Mouse (Mus musculus): ENCODE data around the gene Ddx6.
A peak's percentile ranks its signal among the peaks of the same experiment; 100 is the strongest.

Gene Ddx6

DNA sequence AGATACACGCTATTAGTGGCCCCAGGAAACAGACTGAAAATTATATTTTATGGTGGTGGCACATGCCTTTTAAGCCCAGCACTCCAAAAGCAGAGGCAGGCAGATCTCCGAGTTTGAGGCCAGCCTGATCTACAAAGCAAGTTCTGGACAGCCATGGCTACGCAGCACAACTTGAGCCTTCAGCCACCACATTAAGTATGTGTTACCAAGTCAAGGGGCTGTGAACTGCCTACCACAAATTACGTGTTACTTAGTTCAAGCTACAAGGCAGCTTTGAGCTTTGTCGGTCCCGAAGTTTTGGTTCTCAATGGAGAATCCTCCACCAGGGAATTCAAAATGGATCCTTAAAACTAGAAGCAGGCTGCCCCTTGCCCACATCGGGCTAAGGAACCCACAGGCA is 38.4 kb downstream of the Ddx6 start:
- no peak for DNase-seq (ENCODE audit: low spot score)

DNA sequence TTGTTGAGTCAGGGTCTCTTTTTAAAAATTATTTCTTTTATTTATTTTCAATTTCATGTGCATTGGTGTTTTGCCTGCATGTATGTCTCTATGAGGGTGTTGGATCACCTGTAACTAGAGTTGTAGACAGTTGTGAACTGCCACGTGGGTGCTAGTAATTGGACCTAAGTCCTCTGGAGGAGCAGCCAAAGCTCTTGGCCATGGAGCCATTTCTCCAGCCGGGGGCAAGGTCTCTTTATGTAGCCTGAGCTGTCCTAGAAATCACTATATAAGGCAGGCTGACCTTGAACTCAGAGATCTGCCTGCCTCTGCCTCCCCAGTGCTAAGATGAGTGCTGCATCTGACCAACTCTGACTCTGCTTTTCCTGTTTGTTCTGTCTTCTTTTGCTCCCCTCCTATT is 39.5 kb downstream of the Ddx6 start:
- no peak for DNase-seq (ENCODE audit: low spot score)

GRCm38 (mm10) chr9:44645481-44645880 is 40.8 kb downstream of the Ddx6 start:
- no peak for DNase-seq (ENCODE audit: low spot score)

DNA sequence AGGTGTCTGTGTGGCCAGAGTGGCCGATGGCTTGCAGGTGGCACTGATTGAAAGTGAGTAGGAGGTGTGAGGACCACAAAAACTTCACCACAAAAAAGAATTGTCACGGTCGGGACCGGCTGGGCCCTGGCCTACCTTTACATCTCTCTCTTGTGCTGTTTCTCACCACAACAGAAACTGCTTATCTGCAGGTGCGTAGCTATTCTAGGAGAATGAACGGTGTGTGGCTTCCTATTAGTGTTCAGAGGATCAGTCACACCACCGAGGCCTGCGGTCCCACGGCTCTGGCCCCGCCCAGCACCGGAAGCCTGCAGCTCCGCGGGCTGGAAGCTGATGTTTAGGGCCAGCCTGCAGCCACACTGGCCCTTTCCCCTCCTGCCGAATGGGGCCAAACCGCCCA is 41.2 kb downstream of the Ddx6 start:
- no peak for DNase-seq (ENCODE audit: low spot score)

GRCm38 (mm10) chr9:44646366-44646765 is 41.7 kb downstream of the Ddx6 start:
- DNase-seq (ENCODE audit: low spot score) = no peak

DNA sequence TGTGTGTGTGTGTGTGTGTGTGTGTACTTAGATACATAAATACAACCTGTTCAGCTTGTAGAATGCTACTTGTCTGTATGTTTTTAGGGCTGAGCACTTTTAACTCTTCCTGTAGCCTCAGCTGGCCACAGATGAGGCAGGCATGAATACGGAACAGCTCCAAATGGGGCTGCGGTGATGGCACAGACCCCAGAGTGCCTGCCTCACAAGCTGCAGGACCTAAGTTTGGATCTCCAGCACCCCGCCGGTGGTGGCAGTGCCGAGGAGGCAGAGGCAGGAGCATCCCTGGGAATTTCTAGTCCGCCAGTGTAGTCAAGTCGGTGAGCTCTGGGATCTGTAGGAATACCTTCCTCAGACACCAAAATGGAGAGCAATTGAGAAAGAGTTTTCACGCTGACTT is 42.3 kb downstream of the Ddx6 start:
- DNase-seq (ENCODE audit: low spot score) = no peak

DNA sequence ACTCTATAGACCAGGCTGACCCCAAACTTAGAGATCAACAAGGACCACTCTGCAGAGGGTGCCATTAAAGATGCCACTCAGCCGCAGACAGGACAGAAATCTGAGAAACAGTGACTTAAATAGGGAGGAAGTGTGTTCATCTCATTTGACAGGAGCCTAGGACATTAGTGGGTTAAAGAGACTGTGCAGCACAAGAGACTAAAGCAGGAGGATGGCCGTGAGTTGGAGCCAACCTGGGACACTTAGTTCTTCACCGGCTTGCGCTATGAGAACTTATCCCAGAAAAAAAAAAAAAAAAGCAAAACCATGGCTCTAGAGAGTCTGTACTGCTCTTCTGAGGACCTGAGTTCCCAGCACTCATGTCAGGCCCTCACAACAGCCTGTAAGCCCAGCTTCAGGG is 43.0 kb downstream of the Ddx6 start:
- no peak for DNase-seq (ENCODE audit: low spot score)

GRCm38 (mm10) chr9:44648881-44649281 is 44.2 kb downstream of the Ddx6 start:
- DNase-seq (ENCODE audit: low spot score) = no peak

GRCm38 (mm10) chr9:44652027-44652426 is 47.3 kb downstream of the Ddx6 start:
- DNase-seq (ENCODE audit: low spot score) = no peak

- no peak for DNase-seq (ENCODE audit: low spot score)
These were observed 49.2 kb downstream of the Ddx6 start for GRCm38 (mm10) chr9:44653896-44654295.

DNA sequence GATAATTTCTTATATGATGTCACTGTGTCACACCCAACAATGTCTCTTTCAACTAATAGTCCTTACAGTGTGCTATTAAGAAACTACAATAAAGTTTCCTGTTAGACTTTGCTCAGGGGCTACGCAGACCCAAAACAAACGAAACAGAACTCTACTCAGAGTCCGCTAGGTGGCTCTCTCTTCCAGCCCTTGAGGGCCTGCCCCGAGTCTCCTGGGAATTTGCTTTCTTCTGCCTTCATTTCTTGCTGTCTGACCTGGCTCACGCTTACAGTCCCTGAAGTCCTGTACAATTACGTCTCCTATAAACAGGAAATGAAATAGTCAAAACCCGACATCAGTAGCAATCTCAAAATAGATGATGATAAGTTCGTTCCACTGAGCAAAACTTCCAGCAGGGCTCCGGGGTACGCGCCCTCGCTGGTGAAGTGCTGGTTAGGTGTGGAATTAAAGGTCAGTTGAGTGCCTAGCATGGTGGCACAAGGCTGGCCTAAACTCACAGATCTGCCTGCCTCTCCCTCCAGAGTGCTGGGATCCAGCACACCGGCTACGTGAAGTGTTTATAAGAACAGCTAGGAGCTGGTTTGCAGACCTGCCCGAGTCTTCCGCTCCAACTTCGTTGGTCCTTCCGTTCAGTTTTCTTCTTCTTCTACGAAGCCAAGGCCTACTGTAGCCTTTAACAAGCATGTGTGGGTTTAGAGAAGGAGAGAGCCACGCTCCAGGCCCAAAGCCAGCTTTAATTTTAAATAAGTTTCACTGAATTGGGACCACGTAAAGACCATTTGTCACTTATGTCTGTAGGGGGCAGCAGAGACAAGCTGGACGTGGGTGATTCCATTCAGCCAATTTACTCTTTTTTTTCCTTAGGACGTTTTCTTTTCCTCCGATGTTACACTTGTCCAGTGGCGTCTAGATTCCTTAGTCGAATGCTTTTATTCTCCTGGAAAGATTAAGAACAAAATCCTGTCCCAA is 50.7 kb downstream of the Ddx6 start:
- peak; percentile 70 for DNase-seq (ENCODE audit: low spot score)

- DNase-seq (ENCODE audit: low spot score) = no peak
These were observed 59.0 kb downstream of the Ddx6 start for GRCm38 (mm10) chr9:44663706-44664105.

- no peak for DNase-seq (ENCODE audit: low spot score)
These were observed 66.7 kb downstream of the Ddx6 start for GRCm38 (mm10) chr9:44671416-44671815.

- no peak for DNase-seq (ENCODE audit: low spot score)
These were observed 67.7 kb downstream of the Ddx6 start for GRCm38 (mm10) chr9:44672291-44672865.

GRCm38 (mm10) chr9:44673005-44673404 is 68.3 kb downstream of the Ddx6 start, which contains the start of gene Treh:
Treh (plus strand) TSS chr9:44673233.
- no peak for DNase-seq (ENCODE audit: low spot score)

DNA sequence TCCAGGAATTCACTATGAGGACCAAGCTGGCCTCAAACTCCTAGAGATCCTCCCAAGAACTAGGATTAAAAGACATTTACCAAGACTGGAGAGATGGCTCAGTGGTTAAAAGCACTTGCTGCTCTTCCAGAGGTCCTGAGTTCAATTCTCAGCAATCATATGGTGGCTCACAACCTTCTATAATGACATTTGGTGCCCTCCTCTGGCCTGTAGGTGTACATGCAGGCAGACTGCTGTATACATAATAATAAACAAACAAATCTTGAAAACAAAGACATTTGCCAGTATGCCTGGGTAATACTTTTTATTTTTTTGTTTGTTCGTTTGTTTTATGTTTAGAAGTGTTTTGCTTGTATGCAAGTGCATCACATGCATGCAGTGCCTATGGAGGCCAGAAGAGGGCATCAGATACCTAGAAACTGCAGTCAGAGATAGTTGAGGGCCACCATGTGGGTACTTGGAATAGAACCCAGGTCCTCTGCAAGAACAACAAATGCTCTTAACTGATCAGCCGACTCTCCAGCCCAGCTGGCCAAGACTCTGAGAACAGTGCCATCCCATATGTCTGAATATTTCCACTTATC is 73.7 kb downstream of the Ddx6 start:
- DNase-seq (ENCODE audit: low spot score) = no peak

- DNase-seq (ENCODE audit: low spot score) = no peak
These were observed 74.9 kb downstream of the Ddx6 start for GRCm38 (mm10) chr9:44679565-44679964.

- DNase-seq (ENCODE audit: low spot score) = no peak
These were observed 78.4 kb downstream of the Ddx6 start for GRCm38 (mm10) chr9:44683046-44683445.

DNA sequence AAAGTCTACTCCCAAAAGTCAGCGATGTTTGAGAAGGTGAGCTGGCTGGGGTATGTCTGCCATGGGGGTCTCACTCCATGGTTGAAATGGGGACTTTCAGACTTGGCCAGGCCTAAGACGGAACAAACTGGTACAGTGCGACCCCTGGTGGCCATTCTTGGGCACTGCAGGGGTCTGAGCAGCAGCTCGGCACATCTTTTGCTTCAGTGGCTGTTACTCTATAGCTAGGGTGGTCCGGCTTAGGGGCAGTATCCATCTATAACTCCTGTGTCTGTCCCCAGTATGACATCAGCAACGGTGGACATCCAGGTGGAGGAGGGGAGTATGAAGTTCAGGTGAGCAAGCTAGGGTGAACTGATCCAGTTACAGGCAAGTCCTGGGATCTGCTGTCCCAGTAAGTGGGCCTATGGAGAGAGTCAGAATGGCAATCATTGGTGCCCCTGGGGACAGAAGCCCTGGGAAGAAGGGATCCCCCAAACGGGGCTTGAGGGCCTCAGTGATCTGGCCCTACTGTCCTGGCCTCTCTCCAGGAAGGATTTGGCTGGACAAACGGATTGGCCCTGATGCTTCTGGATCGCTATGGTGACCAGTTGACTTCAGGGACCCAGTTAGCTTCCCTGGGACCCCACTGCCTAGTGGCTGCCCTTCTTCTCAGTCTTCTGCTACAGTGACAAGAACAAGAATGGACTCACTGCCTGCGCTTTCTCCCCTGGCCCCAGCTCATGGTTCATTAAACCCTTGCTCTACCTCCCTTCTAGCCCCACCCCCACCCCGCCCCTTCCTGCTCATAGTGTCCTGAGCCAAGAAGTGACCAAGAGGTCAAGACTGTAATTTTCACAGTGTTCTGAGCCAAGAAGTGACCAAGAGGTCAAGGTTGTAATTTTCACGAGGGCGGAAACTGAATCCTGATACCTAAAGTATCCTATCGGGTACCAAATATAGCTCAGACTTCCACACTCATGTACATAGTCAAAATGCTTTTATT is 80.9 kb downstream of the Ddx6 start:
- peak; percentile 56 for DNase-seq (ENCODE audit: low spot score)

DNA sequence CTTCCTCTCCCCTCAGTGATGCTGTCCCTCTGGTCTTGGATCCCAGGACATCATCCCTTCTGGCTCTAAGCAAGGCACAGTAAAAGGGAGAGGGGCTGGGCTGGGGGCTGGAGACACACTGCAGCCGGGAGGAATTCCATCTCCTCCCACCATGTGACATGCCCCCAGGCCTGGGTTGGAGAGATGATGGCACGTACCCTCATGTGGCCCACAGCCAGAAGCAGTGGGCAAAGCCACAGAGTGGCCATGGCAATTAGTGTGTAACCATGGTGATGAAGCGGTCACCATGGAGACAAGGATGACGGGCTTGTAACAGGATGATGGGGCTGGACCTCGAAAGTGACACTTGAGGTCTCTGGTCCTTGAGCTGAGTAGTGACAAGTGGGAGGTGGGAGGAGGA is 81.9 kb downstream of the Ddx6 start:
- DNase-seq (ENCODE audit: low spot score) = no peak

DNA sequence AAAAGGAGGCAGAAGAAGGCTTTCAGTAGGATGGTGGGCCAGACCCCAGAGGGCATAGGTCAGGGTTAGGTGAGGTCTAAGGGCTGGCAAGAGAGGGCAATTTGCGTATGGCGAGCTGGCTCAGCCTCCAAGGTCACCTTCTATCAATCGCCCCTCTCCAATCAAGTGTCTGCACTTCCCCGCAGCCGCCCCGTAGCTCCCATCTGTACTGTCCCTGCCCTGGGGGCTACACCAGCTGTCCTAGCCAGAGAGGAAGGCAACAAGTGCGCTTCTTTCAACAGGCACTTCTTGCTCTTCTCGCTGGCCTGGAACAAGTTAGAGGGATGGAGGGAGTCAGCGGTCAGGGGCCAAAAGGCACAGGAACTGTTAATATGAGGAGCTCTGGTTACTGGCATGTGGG is 83.3 kb downstream of the Ddx6 start:
- DNase-seq (ENCODE audit: low spot score) = no peak
